Mouse (Mus musculus) limb, embryonic 14.5 days (tissue): ENCODE data around the gene Xkr7. TPM values are rescaled to one million over a fixed set of nuclear protein-coding genes. Genes with fewer than 3 reads are reported as not detected.

Experiments used
- ATAC-seq: fragments of 200-750 bp; cut with Nextera tagmentation; 2 replicates; pipeline ENCODE4 v1.8.0; 2017; ENCODE audit warnings: low read depth, moderate number of reproducible peaks, moderate TSS enrichment; ENCODE audit not compliant: low FRiP score
- DNase-seq: peaks from one replicate; pipeline ENCODE4 v3.0.0-alpha.2; 2015; ENCODE audit warnings: low spot score
- H3K27ac ChIP-seq: fragments of 300-500 bp; sonication (generic); replicated peaks from 2 replicates; pipeline ENCODE4 v1.5.1; 2014; ENCODE audit warnings: low read depth, mild to moderate bottlenecking, low read length, moderate library complexity, mixed read lengths
- H3K27me3 ChIP-seq: fragments of 300-500 bp; sonication (generic); 2 replicates; pipeline ENCODE4 v1.6.1; 2014; ENCODE audit warnings: low read length, mixed read lengths; ENCODE audit not compliant: control insufficient read depth, insufficient read depth
- H3K36me3 ChIP-seq: fragments of 300-500 bp; sonication (generic); 2 replicates; pipeline ENCODE4 v1.6.1; 2014; ENCODE audit warnings: mild to moderate bottlenecking, low read length, moderate library complexity, mixed read lengths; ENCODE audit not compliant: control insufficient read depth, insufficient read depth
- H3K4me1 ChIP-seq: fragments of 300-500 bp; sonication (generic); 2 replicates; pipeline ENCODE4 v1.6.1; 2014; ENCODE audit warnings: antibody characterized with exemption, low read length, mixed read lengths; ENCODE audit not compliant: control insufficient read depth, insufficient read depth
- H3K4me2 ChIP-seq: fragments of 300-500 bp; sonication (generic); replicated peaks from 2 replicates; pipeline ENCODE4 v1.6.1; 2014; ENCODE audit warnings: low read depth, mild to moderate bottlenecking, low read length, moderate library complexity; ENCODE audit not compliant: severe bottlenecking
- H3K4me3 ChIP-seq: fragments of 300-500 bp; sonication (generic); replicated peaks from 2 replicates; pipeline ENCODE4 v1.5.1; 2014; ENCODE audit warnings: low read length
- H3K9ac ChIP-seq: fragments of 300-500 bp; sonication (generic); 2 replicates; pipeline ENCODE4 v1.6.1; 2014; ENCODE audit warnings: mild to moderate bottlenecking, low read depth, low read length, moderate library complexity; ENCODE audit not compliant: severe bottlenecking
- H3K9me3 ChIP-seq: fragments of 300-500 bp; sonication (generic); 2 replicates; pipeline ENCODE4 v1.6.1; 2016; ENCODE audit warnings: low read length; ENCODE audit not compliant: control insufficient read depth
- POLR2A ChIP-seq: fragments of 200-500 bp; IDR thresholded peaks from 2 replicates; pipeline ENCODE4 v1.8.0; 2012; ENCODE audit warnings: inconsistent platforms, mild to moderate bottlenecking, moderate library complexity, borderline replicate concordance; ENCODE audit not compliant: insufficient read depth, insufficient read length; ENCODE audit errors: extremely low read depth
- WGBS: fragments of 180-500 bp; shearing (Covaris S2); extraction: QIAGEN DNeasy Blood & Tissue Kit; methylation state at CpG from one replicate; pipeline ENCODE4 v1.1.7; 2014; 5-methylcytosine and 5-hydroxymethylcytosine counted together
- polyA plus RNA-seq, 2 experiments: library from polyadenylated mRNA; depleted of rRNA in 1 of 2; stranded (reverse) in 1 of 2; unstranded in 1 of 2; fragments of >200 nt; fragmentation: Nextera tagmentation in 1 of 2; extraction: Ambion mirVana in 1 of 2; gene quantifications; 2 replicates each; pipeline versions ENCODE4 v1.2.1 to v1.2.3; 2012 to 2014

The Xkr7 gene
- polyA plus RNA-seq, 2 experiments: 0.03 TPM; not detected in 1

DNA sequence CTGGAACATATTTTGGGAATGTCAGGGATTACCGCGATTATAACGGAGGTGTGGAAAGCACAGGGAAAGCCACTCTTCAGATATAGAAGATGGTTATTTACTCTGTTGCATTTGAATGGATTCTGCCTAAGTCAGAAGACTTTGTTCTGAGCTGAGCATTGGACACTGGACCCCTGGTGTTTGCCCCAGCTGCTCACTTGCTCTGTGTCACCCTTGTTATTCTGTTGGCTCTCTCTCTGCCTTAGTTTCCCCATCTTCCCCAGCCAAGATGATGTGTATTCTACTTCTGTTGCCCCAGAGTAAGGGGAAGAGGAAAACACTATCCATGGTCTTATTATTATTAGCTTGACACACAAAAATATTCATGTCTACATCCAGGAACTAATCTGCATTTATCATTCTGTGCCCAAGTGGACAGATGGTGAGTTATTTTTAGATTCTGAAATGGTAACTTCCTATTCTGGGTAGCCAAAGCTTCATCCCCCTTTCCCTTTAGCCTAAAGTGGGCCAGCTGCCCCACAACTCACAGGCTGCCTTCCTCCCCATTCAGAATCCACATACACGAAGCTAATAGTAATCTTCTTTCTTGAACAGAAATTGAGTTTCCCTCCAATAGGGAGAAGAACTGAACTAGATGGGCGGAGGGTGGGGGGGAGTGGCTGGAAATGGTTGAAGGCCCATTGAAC, 2.0 kb downstream of the Xkr7 start:
- Histone ChIP-seq H3K27me3 (peaks cover 49% of the 10 kb centered on the region), H3K27ac (no peak overlapping the region), H3K9me3 (no peaks in the 10 kb centered on the region), H3K36me3 (no peaks in the 10 kb centered on the region), H3K4me1 (peaks cover 6% of the 10 kb centered on the region; the same call in 1 of the 2 replicates), H3K4me2 (no peak overlapping the region), H3K4me3 (no peak overlapping the region), H3K9ac (no peak overlapping the region)
- 67% methylated on average over 5 of the region's 5 CpGs for WGBS
- no peak for TF ChIP-seq POLR2A
- ATAC-seq (no peak), DNase-seq (no peak)

DNA sequence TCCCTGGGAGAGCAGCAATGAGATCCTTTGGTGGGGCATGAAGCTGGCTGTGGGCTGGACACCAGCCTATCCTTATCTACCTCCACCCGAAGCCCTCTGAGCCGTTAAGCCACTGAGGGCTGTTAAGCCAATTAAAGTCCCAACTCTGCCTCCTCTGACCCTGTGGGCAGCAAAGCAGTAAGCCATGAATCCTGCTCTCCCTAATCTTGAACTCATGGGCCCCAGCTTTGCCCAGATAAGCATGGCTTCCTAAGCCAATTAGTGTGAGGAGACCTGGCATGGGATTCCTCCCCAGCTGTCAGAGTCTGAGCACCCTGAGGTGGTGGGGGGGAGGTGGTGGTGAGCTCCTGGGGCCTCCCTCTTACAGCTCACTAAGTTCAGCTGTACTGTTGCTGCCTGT, 5.0 kb downstream of the Xkr7 start:
- H3K4me2 ChIP-seq: no peak overlapping the region
- peaks cover 4% of the 10 kb centered on the region; the same call in 1 of the 2 replicates for H3K4me1 ChIP-seq
- peaks cover 25% of the 10 kb centered on the region for H3K27me3 ChIP-seq
- no peaks in the 10 kb centered on the region for H3K36me3 ChIP-seq
- H3K27ac ChIP-seq: no peak overlapping the region
- H3K9ac ChIP-seq: no peak overlapping the region
- no peak overlapping the region for H3K4me3 ChIP-seq
- no peak for ATAC-seq
- no peaks in the 10 kb centered on the region for H3K9me3 ChIP-seq
- no peak for DNase-seq
- WGBS: 25% methylated on average over 2 of the region's 2 CpGs
- TF ChIP-seq POLR2A: no peak

- no peak for ATAC-seq
- 0 out of 2 replicates have a peak, but pooled peaks cover 3% of the 10 kb centered on the region for H3K27me3 ChIP-seq
- H3K36me3 ChIP-seq: no peaks in the 10 kb centered on the region
- H3K27ac ChIP-seq: no peak overlapping the region
- 46% methylated on average over 3 of the region's 3 CpGs for WGBS
- no peaks in the 10 kb centered on the region for H3K9me3 ChIP-seq
- no peak overlapping the region for H3K4me3 ChIP-seq
- no peaks in the 10 kb centered on the region for H3K4me1 ChIP-seq
- no peak for TF ChIP-seq POLR2A
- no peak overlapping the region for H3K9ac ChIP-seq
- DNase-seq: no peak
- no peak overlapping the region for H3K4me2 ChIP-seq
These were observed 12.2 kb downstream of the Xkr7 start for GRCm38 (mm10) chr2:153043886-153044285.

- Histone ChIP-seq H3K27me3 (0 out of 2 replicates have a peak, but pooled peaks cover 5% of the 10 kb centered on the region), H3K4me3 (no peak overlapping the region), H3K9ac (no peak overlapping the region), H3K36me3 (no peaks in the 10 kb centered on the region), H3K9me3 (no peaks in the 10 kb centered on the region), H3K27ac (no peak overlapping the region), H3K4me2 (no peak overlapping the region), H3K4me1 (no peaks in the 10 kb centered on the region)
- WGBS: 21% methylated on average over 8 of the region's 8 CpGs
- ATAC-seq (no peak; the same call in 1 of the 2 replicates), DNase-seq (no peak)
- no peak for TF ChIP-seq POLR2A
These were observed 14.2 kb downstream of the Xkr7 start for GRCm38 (mm10) chr2:153045884-153046299.

DNA sequence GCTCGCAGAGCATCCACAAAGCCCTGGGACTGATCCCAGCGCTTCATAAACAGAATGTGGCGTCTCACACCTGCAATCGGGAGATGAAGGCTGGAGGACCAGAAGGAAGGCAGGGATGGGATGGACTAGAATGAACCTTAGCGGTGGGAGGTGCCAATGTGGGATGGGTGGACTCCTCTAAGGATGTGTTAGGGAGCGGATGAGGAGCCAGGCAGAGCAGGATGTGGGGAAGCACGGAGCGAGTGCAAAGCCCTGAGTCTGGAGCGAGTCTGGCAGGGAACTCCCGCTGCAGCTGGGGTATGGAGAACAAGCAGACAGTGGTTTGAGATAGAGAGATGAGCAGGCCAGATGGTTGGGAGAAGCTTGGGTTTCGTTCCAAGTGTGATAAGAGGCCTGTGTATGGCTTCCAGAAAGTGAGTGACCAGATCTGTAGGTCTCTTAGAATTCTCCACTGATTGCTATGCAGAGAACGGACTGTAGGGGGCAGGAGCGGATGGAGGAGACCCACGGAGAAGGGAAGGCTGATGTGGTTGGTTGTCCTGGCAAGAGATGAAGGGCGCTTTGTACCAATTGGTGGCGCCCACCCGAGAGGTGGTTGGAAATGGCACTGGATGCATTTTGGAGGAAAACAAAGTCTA, 16.3 kb downstream of the Xkr7 start:
- no peaks in the 10 kb centered on the region for H3K4me1 ChIP-seq
- 38% methylated on average over 17 of the region's 17 CpGs for whole genome bisulfite sequencing
- H3K36me3 ChIP-seq: no peaks in the 10 kb centered on the region
- H3K9ac ChIP-seq: no peak overlapping the region
- no peak overlapping the region for H3K4me2 ChIP-seq
- H3K27me3 ChIP-seq: peaks cover 25% of the 10 kb centered on the region
- H3K4me3 ChIP-seq: no peak overlapping the region
- H3K27ac ChIP-seq: no peak overlapping the region
- no peak for ATAC-seq
- no peak for TF ChIP-seq POLR2A
- H3K9me3 ChIP-seq: no peaks in the 10 kb centered on the region
- no peak for DNase-seq
